Mouse (Mus musculus) forebrain, embryonic 16.5 days (tissue): ENCODE results near the gene Usp10. TPM values are rescaled to one million over a fixed set of nuclear protein-coding genes. Genes with fewer than 3 reads are reported as not detected.

Experiments used
- ATAC-seq: fragments of 200-750 bp; cut with Nextera tagmentation; 2 replicates; pipeline ENCODE4 v1.8.0; 2017; ENCODE audit warnings: mild to moderate bottlenecking, moderate library complexity
- H3K27ac ChIP-seq: fragments of 300-500 bp; sonication (generic); 2 replicates; pipeline ENCODE4 v1.5.1; 2014; ENCODE audit warnings: low read length, control low read depth
- H3K27me3 ChIP-seq: fragments of 300-500 bp; sonication (generic); replicated peaks from 2 replicates; pipeline ENCODE4 v1.6.1; 2014; ENCODE audit warnings: low read length; ENCODE audit not compliant: control insufficient read depth, insufficient read depth
- H3K36me3 ChIP-seq: fragments of 300-500 bp; sonication (generic); 2 replicates; pipeline ENCODE4 v1.6.1; 2014; ENCODE audit not compliant: control insufficient read depth, insufficient read depth
- H3K4me1 ChIP-seq: fragments of 300-500 bp; sonication (generic); replicated peaks from 2 replicates; pipeline ENCODE4 v1.6.1; 2014; ENCODE audit warnings: low read length; ENCODE audit not compliant: control insufficient read depth, insufficient read depth
- H3K4me2 ChIP-seq: fragments of 300-500 bp; sonication (generic); 2 replicates; pipeline ENCODE4 v1.6.1; 2014; ENCODE audit warnings: mild to moderate bottlenecking, low read length, control low read depth
- H3K4me3 ChIP-seq: fragments of 300-500 bp; sonication (generic); replicated peaks from 2 replicates; pipeline ENCODE4 v1.5.1; 2014; ENCODE audit warnings: mild to moderate bottlenecking, low read length, control low read depth
- H3K9ac ChIP-seq: fragments of 300-500 bp; sonication (generic); replicated peaks from 2 replicates; pipeline ENCODE4 v1.6.1; 2014; ENCODE audit warnings: low read depth, low read length, control low read depth
- H3K9me3 ChIP-seq: fragments of 300-500 bp; sonication (generic); 2 replicates; pipeline ENCODE4 v1.6.1; 2016; ENCODE audit warnings: low read length; ENCODE audit not compliant: control insufficient read depth
- WGBS: fragments of 180-500 bp; shearing (Covaris S2); extraction: QIAGEN DNeasy Blood & Tissue Kit; methylation state at CpG from one replicate; pipeline ENCODE4 v1.1.7; 2014; 5-methylcytosine and 5-hydroxymethylcytosine counted together
- polyA plus RNA-seq: library from polyadenylated mRNA; unstranded; fragments of >200 nt; fragmentation: Nextera tagmentation; extraction: Ambion mirVana; gene quantifications from 2 replicates; pipeline ENCODE4 v1.2.1, GENCODE M21; 2015

Gene Usp10
- polyA plus RNA-seq, 1 experiment from 2014 or later: 158 TPM

GRCm38 (mm10) chr8:120004705-120005381 is 94.7 kb downstream of the Usp10 start:
- 50% methylated on average over 2 of the region's 2 CpGs for WGBS
- H3K27ac ChIP-seq: no peak overlapping the region
- ATAC-seq: no peak

DNA sequence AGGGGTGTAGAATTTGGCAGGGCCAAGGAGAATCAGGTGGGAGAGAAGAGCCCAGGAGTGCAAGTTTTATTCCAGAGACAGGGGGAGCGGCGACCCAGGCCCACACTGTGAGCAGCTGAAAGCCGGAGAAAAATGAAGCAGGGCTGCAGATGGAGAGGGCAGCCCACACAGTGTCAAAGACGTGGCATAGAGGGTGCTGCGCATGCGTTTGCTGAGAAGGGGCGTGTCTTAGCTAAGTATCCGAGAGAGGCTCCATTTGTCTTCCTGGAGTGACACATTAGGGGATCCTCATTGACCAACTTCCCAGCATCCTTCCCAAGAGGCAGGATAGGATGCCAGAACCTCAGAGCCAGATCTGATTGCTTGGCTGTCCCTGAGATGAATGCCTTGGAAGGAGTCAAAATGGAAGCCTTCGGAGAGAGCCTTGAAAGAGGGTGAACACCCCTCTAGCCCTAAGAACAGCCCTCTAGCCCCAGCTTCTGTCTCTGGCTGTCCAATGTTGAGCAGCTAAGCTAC is 96.5 kb downstream of the Usp10 start:
- Histone ChIP-seq H3K27me3 (no peaks in the 10 kb centered on the region), H3K9ac (no peak overlapping the region), H3K4me1 (0 out of 2 replicates have a peak, but pooled peaks cover 3% of the 10 kb centered on the region), H3K4me2 (no peak overlapping the region), H3K27ac (no peak overlapping the region), H3K36me3 (no peaks in the 10 kb centered on the region), H3K9me3 (no peaks in the 10 kb centered on the region), H3K4me3 (no peak overlapping the region)
- no peak for ATAC-seq
- WGBS: 44% methylated on average over 9 of the region's 9 CpGs

More at GRCm38 (mm10) chr8:120004705-120005381, 94.7 kb downstream of the Usp10 start:
- no peak overlapping the region for H3K4me2 ChIP-seq
- no peaks in the 10 kb centered on the region for H3K27me3 ChIP-seq
- 0 out of 2 replicates have a peak, but pooled peaks cover 3% of the 10 kb centered on the region for H3K4me1 ChIP-seq
- no peak overlapping the region for H3K9ac ChIP-seq
- no peaks in the 10 kb centered on the region for H3K36me3 ChIP-seq
- no peak overlapping the region for H3K4me3 ChIP-seq
- H3K9me3 ChIP-seq: no peaks in the 10 kb centered on the region

Other genes starting within 250 kb of the Usp10 start
- 3.5 and 4.2 TPM in 2 replicates for gene Wfdc1, start 244.0 kb upstream of the Usp10 start, polyA plus RNA-seq
- gene Atp2c2, start 210.4 kb upstream of the Usp10 start, polyA plus RNA-seq: 0.06 and 0.14 TPM in 2 replicates
- gene Tldc1, start 131.9 kb upstream of the Usp10 start, polyA plus RNA-seq: 15.3 and 16.1 TPM in 2 replicates
- 119 and 147 TPM in 2 replicates for gene Cotl1, start 69.8 kb upstream of the Usp10 start, polyA plus RNA-seq
- gene Klhl36, start 48.1 kb upstream of the Usp10 start, polyA plus RNA-seq: 15.2 and 19.1 TPM in 2 replicates
- gene Gm20388, start 481 bp downstream of the Usp10 start, polyA plus RNA-seq: 3.1 and 4.7 TPM in 2 replicates
- 1.2 and 1.5 TPM in 2 replicates for gene Crispld2, start 82.1 kb downstream of the Usp10 start, polyA plus RNA-seq
- gene Zdhhc7, start 191.1 kb downstream of the Usp10 start, polyA plus RNA-seq: 28.9 and 29.7 TPM in 2 replicates
- gene 6430548M08Rik, start 203.8 kb downstream of the Usp10 start, polyA plus RNA-seq: 27.5 and 29.2 TPM in 2 replicates